Mouse (Mus musculus) liver, embryonic 14.5 days (tissue): ENCODE results near the gene Strada.

Source experiments
- CTCF ChIP-seq: IDR thresholded peaks from 2 replicates; pipeline ENCODE4 v1.5.1; 2016; ENCODE audit warnings: antibody characterized with exemption, low read depth, control low read depth
- EP300 ChIP-seq: IDR thresholded peaks from 2 replicates; pipeline ENCODE4 v1.6.1; 2016; ENCODE audit warnings: antibody characterized with exemption, low read depth

DNA sequence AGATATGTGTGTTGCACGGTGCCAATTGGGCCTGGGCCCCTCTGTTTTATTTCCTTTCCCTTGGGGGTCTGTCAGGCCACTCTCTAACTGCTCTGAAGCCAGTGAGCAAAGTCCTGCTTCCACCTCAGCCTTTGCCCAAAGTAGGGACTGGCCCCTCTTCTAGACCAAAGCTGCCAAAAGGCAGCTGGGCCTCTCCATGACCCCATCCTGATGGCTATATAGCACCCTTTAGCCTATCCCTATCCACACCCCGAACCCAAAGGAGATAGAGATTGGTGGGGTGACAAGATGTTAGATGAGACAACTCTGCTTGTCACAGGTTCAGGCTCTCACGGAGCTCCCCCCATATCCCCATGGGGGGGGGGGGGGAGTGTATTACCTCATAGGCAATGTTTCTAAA is 46.2 kb downstream of the Strada start:
- no peak for TF ChIP-seq CTCF
- TF ChIP-seq EP300, result no peak
